Mouse (Mus musculus) left cerebral cortex, adult 8-10 months (tissue): ENCODE data around the gene Kif21b. TPM values are rescaled to one million over a fixed set of nuclear protein-coding genes. Genes with fewer than 3 reads are reported as not detected.

Experiments used
- DNase-seq, 2 experiments: peaks; one replicate each; pipeline ENCODE4 v3.0.0; 2022; ENCODE audit warnings: low spot score in 2 of 2
- total RNA-seq, 4 experiments: library from RNA; stranded (reverse); gene quantifications; 2 replicates each; pipeline ENCODE4 v1.2.4; 2022

Kif21b gene
- total RNA-seq, 4 experiments from 2014 or later = 49.0 to 57.8 (median 53.5) TPM

- DNase-seq = no peak
Observed at GRCm38 (mm10) chr1:136128944-136129589, 2.1 kb upstream of the Kif21b start.

DNA sequence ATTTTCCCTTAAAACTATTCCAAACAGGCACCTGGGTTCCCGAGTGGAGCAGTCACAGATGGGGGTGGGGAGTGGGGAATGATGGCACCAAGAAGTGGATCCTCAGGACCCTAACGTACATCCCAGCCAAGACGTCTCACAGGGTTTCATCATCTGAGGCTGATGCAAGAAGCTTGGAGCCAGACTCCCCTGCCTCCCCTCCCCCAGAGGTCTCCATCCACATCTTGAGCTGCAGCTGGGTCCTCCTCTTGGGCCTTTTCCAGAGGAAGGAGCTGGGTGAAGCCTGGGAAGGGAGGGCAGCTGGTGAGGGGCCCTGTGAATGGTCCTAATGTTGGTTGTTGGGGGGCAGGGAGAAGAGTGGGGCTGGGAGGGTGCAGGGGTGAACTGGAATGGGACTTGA lies 1.1 kb upstream of the Kif21b start:
- DNase-seq = no peak

- DNase-seq = no peak
Observed at GRCm38 (mm10) chr1:136131603-136132291, 558 bp downstream of the Kif21b start.

- no peak for DNase-seq
Observed at GRCm38 (mm10) chr1:136132386-136133201, 1.4 kb downstream of the Kif21b start.

DNA sequence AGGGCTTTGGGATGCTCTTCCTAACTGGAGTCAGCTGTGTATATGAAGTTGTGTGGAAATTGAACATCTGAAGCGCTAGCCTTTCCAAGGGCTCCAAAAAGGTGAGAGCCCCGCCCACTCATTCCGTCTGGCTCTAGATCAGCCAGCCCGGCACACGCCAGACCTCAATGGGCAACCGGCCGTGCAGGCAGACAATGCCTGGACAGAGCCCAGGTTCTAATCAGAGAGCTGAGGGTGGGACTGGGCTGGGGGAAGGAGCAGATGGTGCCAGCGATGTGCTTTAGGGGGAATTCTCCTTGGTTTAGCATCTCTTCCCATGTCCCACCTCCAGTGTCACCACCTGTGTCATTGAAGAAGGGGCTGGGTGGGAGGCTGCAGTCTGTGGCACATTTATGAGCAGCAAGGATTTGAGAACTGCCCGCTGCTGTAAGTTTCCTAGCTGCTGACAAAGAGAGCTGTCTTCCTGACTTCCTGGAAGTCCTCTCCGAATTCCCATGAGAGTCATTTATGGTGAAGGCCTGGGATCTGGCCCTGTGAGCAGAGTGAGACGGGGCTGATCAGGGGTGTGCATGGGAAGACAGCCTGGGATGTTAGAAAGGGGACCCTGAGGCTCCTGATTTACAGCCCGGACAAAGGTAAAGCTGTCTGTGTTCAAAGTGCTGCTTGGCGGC lies 2.5 kb downstream of the Kif21b start:
- peak in 1 of 2 experiments; percentile 81 for DNase-seq

DNA sequence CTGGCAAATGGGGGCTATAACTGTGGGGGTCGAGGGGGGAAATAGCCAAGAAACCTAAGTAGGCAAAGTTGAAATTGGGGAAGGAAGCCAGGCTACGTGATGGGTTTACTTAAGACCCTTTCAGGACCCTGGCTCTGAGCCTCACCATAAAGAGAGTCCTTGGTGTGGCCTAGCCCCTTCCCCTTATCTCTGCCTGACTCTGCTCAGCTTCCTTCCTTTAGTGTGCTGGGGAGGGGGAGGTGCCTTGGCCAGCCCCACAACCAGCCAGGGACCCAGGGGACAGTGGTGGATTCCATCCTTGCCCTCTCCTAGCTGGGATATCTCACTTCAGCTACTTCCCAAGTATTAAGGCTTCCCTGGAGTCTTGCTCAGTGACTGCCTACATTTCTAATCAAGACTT lies 3.4 kb downstream of the Kif21b start:
- no peak for DNase-seq

- DNase-seq = no peak
Observed at GRCm38 (mm10) chr1:136135046-136135445, 3.9 kb downstream of the Kif21b start.

- DNase-seq = no peak
Observed at GRCm38 (mm10) chr1:136135777-136136444, 4.7 kb downstream of the Kif21b start.

DNA sequence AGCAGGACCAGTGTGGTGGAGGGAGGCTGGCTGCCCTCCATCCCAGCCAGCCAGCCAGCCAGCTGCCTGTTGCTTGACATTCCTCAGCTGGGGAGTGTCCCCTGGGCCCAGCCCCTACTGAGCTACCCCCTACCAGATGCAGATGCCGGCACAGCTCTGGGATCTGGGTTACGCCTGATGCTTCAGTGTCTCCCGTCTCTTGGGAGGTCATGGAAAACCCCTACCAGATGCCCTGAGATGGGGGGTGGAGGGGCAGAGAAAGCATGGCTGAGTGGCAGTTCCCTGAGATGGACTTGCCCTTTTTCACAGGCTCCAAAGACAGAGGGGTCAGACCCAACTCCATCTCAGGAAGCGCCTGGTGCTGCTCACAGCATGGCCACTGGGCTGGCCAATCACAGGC lies 5.4 kb downstream of the Kif21b start:
- no peak for DNase-seq

GRCm38 (mm10) chr1:136137071-136137531 lies 5.9 kb downstream of the Kif21b start:
- no peak for DNase-seq

DNA sequence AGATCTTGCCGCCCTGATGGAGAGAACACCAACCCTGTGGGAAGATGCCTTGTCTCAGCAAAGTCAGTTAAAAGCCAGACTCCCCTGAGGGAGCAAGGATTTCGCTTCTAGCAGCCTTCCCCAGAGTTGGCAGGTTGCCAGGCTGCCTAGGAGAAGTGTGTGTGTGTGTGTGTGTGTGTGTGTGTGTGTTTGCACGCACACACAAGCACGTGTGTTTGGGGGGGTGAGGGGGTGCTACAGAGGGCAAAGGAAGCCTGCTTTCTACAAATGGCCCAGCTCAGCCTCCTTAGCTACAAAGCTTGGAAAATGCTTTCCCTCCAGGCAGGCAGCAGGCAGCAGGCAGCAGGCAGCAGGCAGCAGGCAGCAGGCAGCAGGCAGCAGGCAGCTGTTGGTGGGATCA lies 6.4 kb downstream of the Kif21b start:
- DNase-seq = no peak

- no peak for DNase-seq
Observed at GRCm38 (mm10) chr1:136138191-136138830, 7.1 kb downstream of the Kif21b start.

- DNase-seq = peak; percentile 77 to 92
Observed at GRCm38 (mm10) chr1:136139990-136140640, 8.9 kb downstream of the Kif21b start.

- peak in 1 of 2 experiments; percentile 75 for DNase-seq
Observed at GRCm38 (mm10) chr1:136141176-136141950, 10.2 kb downstream of the Kif21b start.

- peak in 1 of 2 experiments; percentile 83 for DNase-seq
Observed at GRCm38 (mm10) chr1:136142336-136142735, 11.1 kb downstream of the Kif21b start.

DNA sequence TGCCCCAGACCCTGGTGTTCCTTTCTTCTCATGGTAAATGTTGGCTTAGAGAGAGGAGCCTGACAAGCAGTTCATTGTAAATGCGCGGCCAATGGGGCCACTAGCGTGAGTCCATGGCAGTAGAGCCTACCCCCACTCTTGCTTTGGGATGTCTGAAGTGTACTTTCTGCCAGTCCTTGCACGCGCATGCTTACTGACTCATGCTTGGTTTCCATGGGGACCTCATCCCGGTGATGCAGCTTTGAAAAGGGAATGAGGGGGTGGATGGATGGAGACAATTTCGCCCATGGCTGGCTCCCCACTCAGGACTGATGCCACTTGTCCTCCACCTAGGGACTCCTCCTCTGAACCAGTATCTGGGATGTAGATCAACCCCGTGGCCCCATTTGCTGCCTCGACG lies 12.3 kb downstream of the Kif21b start:
- DNase-seq = peak in 1 of 2 experiments; percentile 87

GRCm38 (mm10) chr1:136149702-136150101 lies 18.5 kb downstream of the Kif21b start:
- DNase-seq = no peak

DNA sequence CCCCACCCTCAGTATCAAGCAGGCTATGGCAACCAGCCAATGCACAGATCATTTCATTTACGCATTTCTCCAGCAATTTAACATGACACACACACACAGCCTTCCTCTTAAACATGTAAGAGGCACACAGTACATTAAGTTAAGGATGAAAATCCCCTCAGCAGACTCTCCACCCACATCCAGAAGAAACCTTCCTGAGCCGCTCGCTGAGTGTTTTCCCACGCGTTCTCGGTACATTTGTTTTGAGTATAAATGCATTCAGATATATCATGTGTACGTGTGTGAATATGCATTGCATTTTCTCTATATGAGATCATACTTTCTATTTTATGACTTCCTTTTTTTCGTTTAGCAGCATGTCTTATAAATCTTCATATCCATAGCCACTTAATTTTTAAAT lies 20.2 kb downstream of the Kif21b start:
- DNase-seq = no peak

- no peak for DNase-seq
Observed at GRCm38 (mm10) chr1:136156304-136156703, 25.1 kb downstream of the Kif21b start.
